Mouse (Mus musculus) kidney, postnatal 10 days (tissue): Measurements from ENCODE around the gene Metap2.
"Not testable (repeated sequence)": the region's sequence is repeated elsewhere in the genome, so short reads cannot be mapped to it uniquely, and the experiment has no call there.

Experiments used
- DNase-seq: peaks from one replicate; pipeline ENCODE4 v3.0.0; 2021; ENCODE audit warnings: mixed read lengths

The Metap2 gene

DNA sequence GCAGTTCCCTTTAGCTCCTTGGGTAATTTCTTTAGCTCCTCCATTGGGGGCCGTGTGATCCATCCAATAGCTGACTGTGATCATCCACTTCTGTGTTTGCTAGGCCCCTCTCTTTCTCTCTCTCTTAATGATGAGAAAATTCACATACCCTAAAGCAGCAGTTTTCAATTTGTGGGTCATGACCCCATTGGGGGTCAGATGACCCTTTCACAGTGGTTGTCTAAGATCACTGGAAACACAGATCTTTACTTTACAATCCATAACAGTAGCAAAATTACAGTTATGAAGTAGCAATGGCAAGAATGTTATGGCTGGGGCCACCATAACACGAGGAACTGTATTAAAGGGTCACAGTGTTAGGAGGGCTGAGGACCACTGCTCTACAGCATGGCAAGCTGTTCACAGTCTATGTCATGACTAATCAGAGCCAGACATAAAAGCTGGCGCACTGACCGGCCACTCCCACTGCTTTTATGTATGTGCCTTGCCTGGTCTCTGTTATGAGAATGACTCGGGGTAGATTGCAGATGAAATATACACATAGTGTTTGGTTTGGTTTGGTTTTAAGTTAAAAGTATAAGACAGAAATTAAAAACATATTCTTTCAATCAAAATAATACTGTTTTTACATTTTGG lies 13.0 kb upstream of the Metap2 start:
- no peak for DNase-seq

DNA sequence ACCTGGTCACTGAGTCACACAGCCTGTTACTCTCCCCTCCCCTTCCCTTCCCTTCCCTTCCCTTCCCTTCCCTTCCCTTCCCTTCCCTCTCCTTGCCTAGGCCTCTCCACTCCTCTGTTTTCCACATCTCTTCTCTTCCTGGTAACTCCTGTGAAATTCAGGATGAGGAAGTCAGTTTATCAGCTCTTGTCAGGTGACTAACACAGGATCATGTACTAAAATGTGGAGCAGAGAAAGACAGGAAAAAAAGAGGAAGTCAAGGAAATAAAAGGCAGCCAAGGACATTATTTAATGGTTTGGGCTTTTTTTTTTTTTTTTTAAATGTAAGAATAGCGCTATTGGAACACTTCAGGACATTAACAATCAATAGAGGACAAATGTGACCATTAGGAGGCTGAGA lies 12.1 kb upstream of the Metap2 start:
- DNase-seq, result no peak

DNA sequence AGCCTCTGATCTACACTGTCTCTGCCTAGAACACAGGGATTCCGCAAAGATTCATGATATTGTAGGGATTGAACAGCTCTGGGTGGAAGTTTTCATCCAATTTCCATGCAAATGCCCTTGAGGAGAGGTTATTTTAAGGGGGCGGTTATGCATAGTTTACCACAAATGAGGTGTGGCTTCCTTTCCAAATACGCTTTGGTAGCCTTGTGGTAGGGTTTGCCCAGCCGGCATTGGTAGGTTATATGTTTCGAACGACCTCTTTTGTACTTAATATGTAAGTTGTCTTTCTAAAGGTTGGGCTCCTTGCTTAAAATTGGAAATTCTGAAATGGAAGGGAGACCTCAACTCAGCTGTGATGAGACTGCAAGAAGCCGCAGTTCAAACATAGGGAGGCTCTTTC lies 11.6 kb upstream of the Metap2 start:
- DNase-seq, result no peak

DNA sequence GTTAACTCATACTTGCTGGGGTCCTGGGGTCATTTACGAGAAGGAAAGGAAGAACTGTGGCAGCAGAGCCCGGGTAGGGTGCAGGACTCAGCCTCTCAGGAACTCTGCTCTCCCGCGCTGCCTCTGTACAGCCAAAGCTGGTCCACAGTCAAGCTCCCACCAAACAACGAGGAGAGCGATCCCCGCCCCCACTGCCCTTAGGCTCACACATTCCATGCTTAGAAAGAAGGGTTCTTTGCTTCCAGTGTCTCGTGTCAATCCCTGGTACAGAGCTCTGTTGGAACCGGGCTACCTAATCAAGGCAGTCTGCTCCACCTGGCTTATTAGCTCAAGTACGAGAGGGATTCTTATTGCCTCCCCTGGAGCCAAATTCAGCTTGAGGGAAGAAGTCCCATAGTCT lies 10.5 kb upstream of the Metap2 start:
- DNase-seq, result peak; percentile 30

DNA sequence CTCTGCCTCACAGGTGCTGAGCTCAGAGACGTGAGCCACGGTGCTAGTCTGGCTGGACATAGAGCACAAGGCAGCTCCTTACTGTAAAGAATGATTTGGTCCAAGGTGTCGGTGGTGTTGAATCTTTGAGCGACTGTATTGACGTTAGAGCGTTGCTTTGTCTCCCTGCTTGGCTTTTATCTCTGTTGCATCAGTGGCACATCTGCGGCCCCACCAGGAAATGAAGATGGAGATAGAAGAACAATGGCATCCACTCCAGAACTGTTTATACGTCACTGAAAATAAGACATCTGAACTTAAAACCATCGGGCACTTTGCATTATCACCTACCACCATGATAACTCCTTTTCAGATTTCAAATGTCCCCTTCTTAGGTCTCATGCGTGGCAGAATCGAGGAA lies 3.0 kb upstream of the Metap2 start:
- no peak for DNase-seq

DNA sequence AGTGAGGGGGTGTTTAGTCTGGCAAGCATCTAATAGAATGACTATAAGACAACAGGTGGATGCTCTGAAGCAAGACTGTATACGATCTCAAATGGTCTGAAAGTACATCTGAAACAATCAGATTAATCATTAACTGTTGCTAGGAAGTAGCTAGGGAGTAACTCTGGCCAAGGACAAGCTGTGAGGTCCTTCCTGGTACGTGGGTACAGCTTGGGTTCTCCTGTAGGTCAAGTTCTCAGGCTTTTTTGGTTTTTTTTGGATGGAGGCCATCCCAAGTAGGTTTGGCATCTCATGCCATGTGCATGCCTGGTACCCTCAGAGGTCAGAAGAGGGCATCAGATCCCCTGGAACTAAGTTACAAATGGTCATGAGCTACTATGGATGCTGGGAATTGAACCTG lies 2.4 kb upstream of the Metap2 start:
- DNase-seq, result no peak

DNA sequence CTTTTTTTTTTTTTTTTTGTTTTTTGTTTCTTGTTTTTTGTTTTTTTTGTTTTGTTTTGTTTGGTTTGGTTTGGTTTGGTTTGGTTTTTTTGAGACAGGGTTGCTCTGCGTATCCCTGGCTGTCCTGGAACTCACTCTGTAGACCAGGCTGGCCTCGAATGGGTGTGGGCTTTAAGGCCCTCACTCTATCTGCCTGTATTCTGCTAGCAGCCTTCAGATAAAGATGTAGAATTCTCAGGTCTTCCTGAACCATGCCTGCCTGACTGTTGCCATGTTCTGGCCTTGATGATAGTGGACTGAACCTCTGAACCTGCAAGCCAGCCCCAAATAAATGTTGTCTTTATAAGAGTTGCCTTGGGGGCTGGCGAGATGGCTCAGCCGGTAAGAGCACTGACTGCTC lies 4.3 kb downstream of the Metap2 start:
- DNase-seq, result no peak

DNA sequence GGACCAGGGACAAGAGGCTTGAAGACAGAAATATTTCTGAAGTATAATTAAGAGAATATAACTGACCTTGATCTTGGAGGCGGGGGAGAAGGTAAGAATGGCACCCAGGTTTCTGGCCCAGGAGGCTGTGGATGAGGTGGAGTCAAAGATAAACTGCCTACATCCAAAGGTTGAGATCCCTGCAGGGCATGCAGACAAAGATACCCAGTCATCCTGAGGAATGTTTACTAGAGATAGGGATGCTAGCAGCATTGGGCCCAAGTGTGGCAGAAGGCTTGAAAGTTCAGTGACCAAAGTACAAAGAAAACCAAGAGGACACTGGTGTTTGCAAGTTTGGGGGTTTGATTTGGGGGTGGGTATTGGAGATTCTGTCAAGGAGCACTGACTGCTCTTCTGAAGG lies 5.9 kb downstream of the Metap2 start:
- DNase-seq, result no peak

DNA sequence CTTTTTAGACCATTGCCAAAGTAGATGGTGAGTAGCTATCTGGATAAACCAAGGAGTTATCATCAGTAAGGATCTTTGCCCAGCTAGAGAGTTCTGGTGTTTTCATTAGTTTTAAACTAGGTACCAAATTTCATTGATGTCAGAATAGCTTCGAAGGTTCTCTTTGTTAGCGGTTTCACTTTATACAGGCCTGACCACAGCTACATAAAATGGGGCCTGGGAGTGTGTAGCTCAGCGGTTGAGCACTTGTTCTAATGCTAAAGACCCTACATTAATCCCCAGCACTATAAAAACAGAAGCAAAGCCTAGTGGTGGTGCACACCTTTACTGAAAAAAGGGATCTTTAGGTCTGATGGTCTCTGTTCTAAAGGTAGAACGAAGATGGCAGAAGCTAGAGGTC lies 6.3 kb downstream of the Metap2 start:
- no peak for DNase-seq

DNA sequence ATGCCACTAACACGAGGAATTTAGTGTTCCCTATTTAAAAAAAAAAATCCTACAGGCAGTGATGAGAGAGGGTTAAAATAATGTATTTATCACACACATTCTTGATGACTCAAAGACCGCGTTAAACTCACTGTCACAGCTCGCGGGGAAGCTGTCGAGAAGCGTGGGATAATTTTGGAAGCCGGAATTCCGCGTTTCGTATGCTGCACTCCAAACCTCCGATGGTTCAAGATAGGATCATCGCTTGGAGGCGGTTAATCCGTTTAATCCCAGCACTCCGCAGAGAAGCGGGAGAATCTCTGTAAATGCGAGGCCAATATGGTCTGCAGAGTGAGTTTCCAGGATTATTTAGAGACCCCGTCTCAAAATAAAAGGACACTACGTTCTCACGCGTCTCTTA lies 6.9 kb downstream of the Metap2 start:
- peak; percentile 31 for DNase-seq

DNA sequence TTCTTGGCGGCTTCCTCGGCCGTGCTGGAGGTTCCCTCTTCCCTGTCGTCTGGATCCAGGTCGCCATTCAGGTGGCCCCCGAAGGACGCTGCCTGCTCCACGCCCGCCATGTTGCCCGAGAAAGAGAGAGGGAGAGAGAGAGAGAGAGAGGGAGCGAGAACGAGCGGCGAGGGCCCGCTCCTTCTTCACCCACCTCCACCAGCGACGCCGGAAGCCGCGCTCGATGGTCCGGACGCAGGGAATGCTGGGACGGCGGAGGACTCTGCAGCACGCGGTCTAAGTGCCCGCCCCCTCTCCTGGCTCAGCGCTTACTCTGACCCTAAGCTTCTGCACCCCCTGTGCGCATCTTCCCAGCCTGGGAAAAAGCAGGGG lies 7.3 kb downstream of the Metap2 start:
- peak; percentile 95 for DNase-seq

DNA sequence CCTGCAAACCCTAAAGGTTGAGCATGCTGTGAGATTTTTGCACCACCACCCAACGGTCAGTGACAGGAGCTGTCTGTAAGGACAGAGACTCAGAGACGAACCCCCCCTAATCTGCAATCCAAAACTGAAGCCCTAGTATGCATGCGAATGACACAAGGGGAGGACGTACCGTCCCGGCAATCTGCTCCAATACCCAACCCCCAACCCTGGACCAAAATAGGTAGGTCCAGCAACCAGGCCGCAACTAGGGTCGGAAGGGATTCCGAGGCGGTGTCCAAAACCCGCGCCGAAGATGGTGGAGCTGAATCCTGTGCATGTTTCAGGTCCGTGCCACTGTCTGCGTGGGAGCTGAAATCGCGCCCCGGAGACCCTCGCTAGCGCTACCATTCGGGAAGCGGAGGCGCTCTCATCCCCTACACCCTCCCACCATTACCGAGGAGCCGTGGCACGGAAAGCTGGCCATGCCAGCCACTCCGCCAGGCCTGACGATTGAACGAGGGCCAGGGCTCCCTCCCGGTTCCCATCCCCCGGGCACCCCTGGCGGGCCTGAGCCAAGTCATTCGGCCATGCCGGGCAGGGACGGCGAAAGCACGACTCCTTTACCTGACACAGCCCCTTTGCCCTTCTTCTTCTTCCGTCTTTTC lies 7.8 kb downstream of the Metap2 start:
- peak; percentile 58 for DNase-seq

DNA sequence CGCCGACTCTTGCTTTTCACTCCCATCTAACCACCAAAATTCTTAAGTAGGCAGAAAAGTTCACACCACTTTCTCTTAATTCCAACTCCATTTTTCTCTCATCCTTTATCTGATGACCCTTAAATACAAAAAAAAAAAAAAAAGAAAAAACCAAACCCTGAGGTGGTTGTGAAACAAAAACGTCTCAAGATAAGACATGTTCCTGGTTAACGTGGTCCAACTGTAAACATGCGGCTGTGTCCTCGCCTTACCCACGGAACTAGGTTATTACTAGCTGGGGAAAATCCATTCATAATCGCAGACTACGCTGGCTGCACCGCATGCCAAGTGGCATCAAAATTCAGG lies 8.3 kb downstream of the Metap2 start:
- DNase-seq, result no peak

DNA sequence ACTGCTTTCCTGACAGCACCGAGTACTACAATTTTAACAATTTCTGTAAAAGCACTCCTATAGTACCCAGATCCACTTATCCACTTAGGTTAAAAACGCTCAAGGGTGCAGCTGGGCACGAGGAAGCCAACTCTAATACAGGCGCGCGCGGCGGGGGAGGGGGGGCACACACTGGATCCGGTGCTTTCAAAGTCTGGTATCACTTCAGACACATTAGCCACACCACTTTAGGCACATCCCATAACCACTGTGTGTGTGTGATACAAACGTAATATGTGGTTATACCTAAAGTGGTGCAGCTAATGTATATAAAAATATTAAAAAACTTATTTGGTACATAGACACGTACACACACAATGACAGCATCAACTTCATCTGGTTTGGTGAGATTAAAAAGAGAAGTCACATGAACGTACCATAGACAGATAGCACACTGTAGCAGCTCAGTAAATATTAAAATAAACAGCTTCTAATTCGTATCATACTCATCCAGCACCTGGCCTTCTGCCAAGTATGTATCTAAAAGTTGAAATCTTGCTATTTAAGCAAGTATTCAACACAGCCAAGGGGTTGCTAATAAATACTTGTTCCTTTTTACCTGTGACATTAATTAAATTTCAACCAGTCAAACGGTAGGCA lies 10.9 kb downstream of the Metap2 start:
- no peak for DNase-seq

DNA sequence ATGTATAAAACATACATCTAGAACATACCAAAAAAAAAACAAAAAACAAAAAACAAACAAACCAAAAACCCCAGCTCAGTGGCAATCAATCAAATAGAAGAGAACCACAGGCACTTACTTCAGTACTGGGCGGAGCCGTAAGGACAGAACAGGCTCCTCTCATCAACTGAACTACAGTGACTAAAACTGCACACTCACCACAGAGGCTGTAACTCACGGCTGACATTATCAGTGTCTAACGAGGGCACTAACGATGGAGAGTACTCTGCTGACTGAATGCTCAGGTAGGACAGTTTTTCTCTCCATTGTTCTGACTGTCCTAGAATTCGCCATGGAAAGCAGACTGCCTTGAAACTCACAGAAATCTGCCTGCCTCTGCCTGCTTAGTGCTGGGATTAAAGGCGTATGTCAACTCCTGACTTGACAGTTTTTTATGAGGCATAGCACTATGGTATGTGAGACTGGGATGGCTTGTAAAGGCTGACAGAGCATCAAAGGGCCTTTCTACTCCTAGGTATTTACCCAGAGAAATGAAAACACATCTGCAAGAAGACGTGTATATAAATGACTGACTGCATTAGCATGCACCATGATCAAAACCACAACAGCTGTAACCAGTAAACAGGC lies 14.0 kb downstream of the Metap2 start:
- DNase-seq, result no peak

DNA sequence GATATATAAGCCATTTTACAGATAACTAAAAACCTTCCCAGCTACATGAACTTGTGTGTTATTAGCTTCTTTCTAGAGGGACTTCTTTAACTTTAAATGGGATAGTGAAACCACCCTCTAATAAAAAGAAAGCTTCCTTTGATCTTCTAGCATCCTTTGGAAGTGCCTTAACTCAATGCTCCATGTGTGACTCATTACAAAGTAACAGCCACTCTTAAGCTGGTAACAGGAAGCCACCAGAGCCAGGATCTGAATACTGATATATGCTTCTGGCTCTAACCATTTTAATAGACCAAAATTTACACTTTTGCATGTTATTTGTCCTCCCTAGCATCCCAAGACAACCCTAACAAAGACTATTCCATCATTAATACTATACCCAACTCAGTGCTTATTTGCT lies 15.0 kb downstream of the Metap2 start:
- no peak for DNase-seq

DNA sequence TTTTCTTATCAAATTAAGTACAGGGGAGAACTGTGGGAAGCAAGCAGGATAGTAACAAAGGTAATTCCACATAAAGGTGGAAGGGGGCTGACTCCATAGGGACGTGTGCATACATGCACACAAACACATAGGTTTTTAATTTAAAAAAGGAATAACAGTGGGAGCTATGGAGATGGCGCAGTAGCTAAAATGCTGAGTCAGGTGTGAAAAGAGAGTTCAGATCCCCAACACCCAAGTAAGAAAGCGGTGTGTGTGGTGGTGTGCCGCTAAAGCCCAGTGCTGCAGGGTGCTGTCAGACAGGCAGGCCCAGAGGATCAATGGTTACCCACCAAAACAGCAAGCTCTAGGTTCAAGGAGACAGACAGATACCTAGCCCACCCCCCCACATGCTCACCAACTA lies 18.2 kb downstream of the Metap2 start:
- no peak for DNase-seq

DNA sequence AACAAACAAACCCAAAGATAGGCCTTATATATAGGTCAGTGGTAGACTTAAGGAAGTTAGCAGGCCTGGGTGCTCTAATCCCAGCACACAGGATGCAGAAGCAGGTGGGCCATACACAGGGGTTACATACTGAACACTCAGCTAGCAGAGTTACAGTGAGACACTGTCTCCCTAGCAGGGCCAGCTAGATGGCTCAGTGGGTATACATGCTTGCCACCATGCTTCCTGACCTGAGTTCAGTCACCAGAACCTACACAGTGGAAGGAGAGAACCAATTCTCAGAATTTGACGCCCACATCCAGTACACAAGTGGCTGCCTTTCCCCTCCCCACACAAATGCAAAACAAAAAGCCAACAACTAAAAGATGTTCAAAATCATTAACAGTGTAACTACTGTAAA lies 20.1 kb downstream of the Metap2 start:
- no peak for DNase-seq

DNA sequence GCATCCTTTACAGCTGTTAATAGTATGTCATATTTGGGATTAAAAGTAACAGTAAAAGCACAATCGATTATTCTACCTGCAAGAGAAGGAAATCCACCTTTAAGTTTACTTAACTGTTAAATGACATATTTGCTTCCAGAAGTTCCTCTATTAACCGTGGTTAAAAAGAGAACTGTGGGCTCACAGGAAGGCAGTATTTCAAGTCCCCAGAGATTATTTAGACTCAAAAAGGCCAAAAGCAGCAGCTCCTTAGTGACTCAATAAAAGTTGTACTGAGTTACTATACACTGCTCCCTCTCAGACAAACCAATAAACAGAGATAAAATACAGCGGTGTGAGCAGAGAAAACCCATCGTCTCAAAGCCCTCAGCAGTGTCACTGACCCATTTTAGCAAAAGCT lies 28.0 kb downstream of the Metap2 start:
- DNase-seq, result no peak

DNA sequence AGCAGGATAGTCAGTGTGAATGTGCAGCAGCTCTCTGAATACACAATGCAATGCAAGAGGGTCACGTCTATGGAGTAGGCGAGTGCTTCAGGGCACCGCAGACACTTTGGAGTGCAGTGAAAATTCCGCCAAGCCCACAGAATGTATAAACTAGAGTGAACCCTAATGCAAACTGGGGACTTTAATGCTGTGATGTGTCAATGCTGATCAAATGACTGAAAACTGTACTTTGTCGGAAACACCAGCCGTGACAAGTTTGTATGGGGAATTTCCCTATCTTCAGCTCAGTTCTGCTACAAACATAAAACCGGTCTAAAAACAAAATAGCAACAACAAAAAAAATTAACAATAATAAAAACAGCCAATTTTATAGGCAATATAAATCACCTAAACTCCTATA lies 28.5 kb downstream of the Metap2 start:
- no peak for DNase-seq

DNA sequence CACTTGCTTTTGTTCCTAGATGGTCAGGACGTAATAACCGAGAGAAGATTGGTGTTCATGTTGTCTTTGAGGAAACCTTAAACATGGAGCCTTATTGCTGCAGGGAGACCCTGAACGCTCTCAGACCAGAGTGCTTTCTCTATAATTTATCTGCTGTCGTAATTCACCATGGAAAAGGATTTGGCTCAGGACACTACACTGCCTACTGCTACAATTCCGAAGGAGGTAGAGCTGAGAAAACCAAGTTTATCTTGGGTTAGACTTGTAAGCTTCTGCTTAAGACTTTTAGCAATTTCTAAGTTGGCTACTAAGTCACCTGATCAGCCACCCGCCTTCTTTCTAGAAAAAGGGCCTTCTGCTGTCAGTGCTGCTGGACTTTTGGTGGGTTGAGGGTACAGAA lies 40.8 kb downstream of the Metap2 start:
- no peak for DNase-seq

DNA sequence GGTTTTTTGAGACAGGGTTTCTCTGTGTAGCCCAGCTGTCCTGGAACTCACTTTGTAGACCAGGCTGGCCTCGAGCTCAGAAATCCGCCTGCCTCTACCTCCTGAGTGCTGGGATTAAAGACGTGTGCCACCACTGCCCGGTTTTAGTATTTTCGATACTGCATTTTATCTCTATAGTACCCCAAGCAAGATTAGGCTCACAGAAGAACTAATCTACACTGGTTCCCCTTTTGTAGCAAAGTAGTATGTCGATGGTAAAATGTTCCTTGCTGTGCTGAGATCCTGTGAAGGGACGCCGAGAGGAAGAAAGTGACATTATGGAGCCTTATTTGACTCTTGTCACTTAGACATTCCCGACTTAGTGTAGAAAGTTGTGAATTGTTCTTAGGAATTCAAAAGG lies 41.8 kb downstream of the Metap2 start:
- DNase-seq, result no peak

DNA sequence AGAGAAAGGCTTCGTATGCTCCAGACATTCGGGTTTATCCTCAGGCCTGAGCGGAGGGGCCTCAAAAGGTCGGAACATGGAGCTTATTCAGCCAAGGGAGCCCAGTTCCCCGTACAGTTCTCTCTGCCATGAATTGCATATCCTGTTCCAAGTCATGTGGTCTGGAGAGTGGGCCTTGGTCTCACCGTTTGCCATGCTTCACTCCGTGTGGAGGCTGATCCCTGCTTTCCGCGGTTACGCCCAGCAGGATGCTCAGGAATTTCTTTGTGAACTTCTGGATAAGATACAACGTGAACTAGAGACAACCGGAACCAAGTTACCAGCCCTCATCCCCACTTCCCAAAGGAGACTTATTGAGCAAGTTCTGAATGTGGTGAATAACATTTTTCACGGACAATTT lies 50.2 kb downstream of the Metap2 start:
- no peak for DNase-seq

DNA sequence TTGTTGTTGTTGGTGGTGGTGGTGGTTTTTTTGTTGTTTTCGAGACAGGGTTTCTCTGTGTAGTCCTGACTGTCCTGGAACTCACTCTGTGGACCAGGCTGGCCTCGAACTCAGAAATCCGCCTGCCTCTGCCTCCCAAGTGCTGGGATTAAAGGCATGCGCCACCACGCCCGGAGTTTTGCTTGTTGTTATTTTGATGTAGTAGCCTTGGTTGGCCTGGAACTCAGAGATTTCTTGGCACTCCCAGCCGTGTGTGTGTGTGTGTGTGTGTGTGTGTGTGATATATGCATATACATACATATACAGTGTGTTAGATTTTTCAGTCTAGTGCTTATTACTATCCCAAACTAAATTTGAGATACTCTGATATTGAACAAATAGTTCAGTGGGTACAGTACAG lies 61.8 kb downstream of the Metap2 start:
- DNase-seq, result not testable (repeated sequence)

DNA sequence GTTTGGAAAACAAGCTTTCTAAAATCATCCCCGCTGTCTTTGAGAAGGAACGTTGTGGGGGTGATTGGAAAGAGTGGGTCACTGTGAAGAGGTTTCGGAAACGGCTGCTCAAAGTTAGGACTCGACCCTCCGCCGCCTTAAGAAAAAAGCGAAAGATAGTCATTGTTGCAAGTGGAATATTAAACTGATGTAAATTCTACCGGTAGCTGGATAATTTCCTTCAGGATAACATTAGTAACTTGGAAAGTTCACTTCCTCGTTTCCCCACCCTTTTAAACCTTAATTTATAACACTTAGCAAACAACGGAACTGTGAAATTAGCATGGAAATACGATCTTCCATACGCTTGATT lies 62.5 kb downstream of the Metap2 start:
- no peak for DNase-seq
